Mouse (Mus musculus) midbrain, embryonic 12.5 days (tissue): Measurements from ENCODE around the gene Hps1. TPM values are rescaled to one million over a fixed set of nuclear protein-coding genes. Genes with fewer than 3 reads are reported as not detected.

Source experiments
- ATAC-seq: fragments of 200-750 bp; cut with Nextera tagmentation; 2 replicates; pipeline ENCODE4 v1.8.0; 2017; ENCODE audit warnings: low read depth, moderate TSS enrichment, moderate library complexity; ENCODE audit not compliant: low FRiP score
- H3K27ac ChIP-seq: fragments of 300-500 bp; sonication (generic); replicated peaks from 2 replicates; pipeline ENCODE4 v1.5.1; 2016; ENCODE audit warnings: mild to moderate bottlenecking
- H3K27me3 ChIP-seq: fragments of 300-500 bp; sonication (generic); 2 replicates; pipeline ENCODE4 v1.6.1; 2016; ENCODE audit warnings: mild to moderate bottlenecking
- H3K36me3 ChIP-seq: fragments of 300-500 bp; sonication (generic); 2 replicates; pipeline ENCODE4 v1.6.1; 2016
- H3K4me1 ChIP-seq: fragments of 300-500 bp; sonication (generic); 2 replicates; pipeline ENCODE4 v1.6.1; 2016
- H3K4me2 ChIP-seq: fragments of 300-500 bp; sonication (generic); replicated peaks from 2 replicates; pipeline ENCODE4 v1.6.1; 2016; ENCODE audit warnings: mild to moderate bottlenecking, moderate library complexity
- H3K4me3 ChIP-seq: fragments of 300-500 bp; sonication (generic); 2 replicates; pipeline ENCODE4 v1.5.1; 2016; ENCODE audit warnings: mild to moderate bottlenecking
- H3K9ac ChIP-seq: fragments of 300-500 bp; sonication (generic); replicated peaks from 2 replicates; pipeline ENCODE4 v1.6.1; 2016; ENCODE audit warnings: mild to moderate bottlenecking, moderate library complexity
- H3K9me3 ChIP-seq: fragments of 300-500 bp; sonication (generic); 2 replicates; pipeline ENCODE4 v1.6.1; 2016; ENCODE audit warnings: mild to moderate bottlenecking
- WGBS: fragments of 180-500 bp; shearing (Covaris S2); methylation state at CpG from one replicate; pipeline ENCODE4 v1.1.7; 2016; 5-methylcytosine and 5-hydroxymethylcytosine counted together
- polyA plus RNA-seq: library from polyadenylated mRNA; unstranded; fragments of >200 nt; fragmentation: Nextera tagmentation; extraction: Ambion mirVana; gene quantifications from 2 replicates; pipeline ENCODE4 v1.2.1, GENCODE M21; 2016

Gene Hps1
- polyA plus RNA-seq, 1 experiment from 2014 or later: 17.2 TPM

- H3K4me1 ChIP-seq: peaks cover 2% of the 10 kb centered on the region; the same call in 1 of the 2 replicates
- no peaks in the 10 kb centered on the region for H3K36me3 ChIP-seq
- 62% methylated on average over 9 of the region's 9 CpGs for WGBS
- H3K4me3 ChIP-seq: no peak overlapping the region
- no peak for ATAC-seq
- no peak overlapping the region for H3K4me2 ChIP-seq
- H3K27me3 ChIP-seq: peaks cover 19% of the 10 kb centered on the region
- H3K27ac ChIP-seq: no peak overlapping the region
- no peaks in the 10 kb centered on the region for H3K9me3 ChIP-seq
- H3K9ac ChIP-seq: no peak overlapping the region
Observed at GRCm38 (mm10) chr19:42737753-42738152, 42.0 kb downstream of the Hps1 start.

GRCm38 (mm10) chr19:42734982-42735381 is 44.8 kb downstream of the Hps1 start:
- H3K27ac ChIP-seq: no peak overlapping the region
- H3K9ac ChIP-seq: no peak overlapping the region
- H3K27me3 ChIP-seq: peaks cover 8% of the 10 kb centered on the region; the same call in 1 of the 2 replicates
- WGBS: 88% methylated on average over 5 of the region's 5 CpGs
- no peak overlapping the region for H3K4me2 ChIP-seq
- peaks cover 2% of the 10 kb centered on the region; the same call in 1 of the 2 replicates for H3K4me1 ChIP-seq
- no peak for ATAC-seq
- H3K36me3 ChIP-seq: no peaks in the 10 kb centered on the region
- H3K9me3 ChIP-seq: no peaks in the 10 kb centered on the region
- no peak overlapping the region for H3K4me3 ChIP-seq

GRCm38 (mm10) chr19:42727424-42727823 is 52.4 kb downstream of the Hps1 start:
- Histone ChIP-seq H3K4me1 (no peaks in the 10 kb centered on the region), H3K27me3 (no peaks in the 10 kb centered on the region), H3K4me3 (no peak overlapping the region), H3K9ac (no peak overlapping the region), H3K36me3 (no peaks in the 10 kb centered on the region), H3K4me2 (no peak overlapping the region), H3K27ac (no peak overlapping the region), H3K9me3 (no peaks in the 10 kb centered on the region)
- WGBS: 92% methylated on average over 4 of the region's 4 CpGs
- no peak for ATAC-seq

- H3K4me1 ChIP-seq: no peaks in the 10 kb centered on the region
- ATAC-seq: no peak
- no peaks in the 10 kb centered on the region for H3K27me3 ChIP-seq
- H3K4me2 ChIP-seq: no peak overlapping the region
- no peak overlapping the region for H3K27ac ChIP-seq
- no peak overlapping the region for H3K4me3 ChIP-seq
- no peaks in the 10 kb centered on the region for H3K36me3 ChIP-seq
- WGBS: 91% methylated on average over 10 of the region's 10 CpGs
- H3K9ac ChIP-seq: no peak overlapping the region
- no peaks in the 10 kb centered on the region for H3K9me3 ChIP-seq
Observed at GRCm38 (mm10) chr19:42726766-42727165, 53.0 kb downstream of the Hps1 start.

GRCm38 (mm10) chr19:42725973-42726350 is 53.8 kb downstream of the Hps1 start:
- Histone ChIP-seq H3K9ac (no peak overlapping the region), H3K9me3 (no peaks in the 10 kb centered on the region)

GRCm38 (mm10) chr19:42725056-42725972 is 54.5 kb downstream of the Hps1 start:
- no peaks in the 10 kb centered on the region for H3K9me3 ChIP-seq
- no peak overlapping the region for H3K4me2 ChIP-seq
- H3K4me3 ChIP-seq: no peak overlapping the region
- no peaks in the 10 kb centered on the region for H3K4me1 ChIP-seq
- H3K27me3 ChIP-seq: no peaks in the 10 kb centered on the region
- no peak overlapping the region for H3K9ac ChIP-seq
- H3K27ac ChIP-seq: no peak overlapping the region
- no peak for ATAC-seq
- 80% methylated on average over 16 of the region's 16 CpGs for WGBS
- H3K36me3 ChIP-seq: no peaks in the 10 kb centered on the region

More at GRCm38 (mm10) chr19:42725973-42726350, 53.8 kb downstream of the Hps1 start:
- 95% methylated on average over 3 of the region's 3 CpGs for WGBS
- no peak overlapping the region for H3K27ac ChIP-seq
- no peaks in the 10 kb centered on the region for H3K27me3 ChIP-seq
- no peak overlapping the region for H3K4me2 ChIP-seq
- no peaks in the 10 kb centered on the region for H3K36me3 ChIP-seq
- no peaks in the 10 kb centered on the region for H3K4me1 ChIP-seq
- ATAC-seq: no peak
- no peak overlapping the region for H3K4me3 ChIP-seq

GRCm38 (mm10) chr19:42723302-42723701 is 56.5 kb downstream of the Hps1 start:
- WGBS: 83% methylated on average over 6 of the region's 6 CpGs
- Histone ChIP-seq H3K27ac (no peak overlapping the region), H3K4me2 (no peak overlapping the region)

GRCm38 (mm10) chr19:42722500-42722899 is 57.3 kb downstream of the Hps1 start:
- Histone ChIP-seq H3K4me3 (no peak overlapping the region), H3K27me3 (no peaks in the 10 kb centered on the region), H3K27ac (no peak overlapping the region), H3K4me1 (no peaks in the 10 kb centered on the region), H3K9ac (no peak overlapping the region), H3K36me3 (no peaks in the 10 kb centered on the region), H3K9me3 (no peaks in the 10 kb centered on the region), H3K4me2 (no peak overlapping the region)
- WGBS: 67% methylated on average over 2 of the region's 2 CpGs
- no peak for ATAC-seq

More at GRCm38 (mm10) chr19:42723302-42723701, 56.5 kb downstream of the Hps1 start:
- Histone ChIP-seq H3K27me3 (no peaks in the 10 kb centered on the region), H3K36me3 (no peaks in the 10 kb centered on the region), H3K9ac (no peak overlapping the region), H3K9me3 (no peaks in the 10 kb centered on the region), H3K4me1 (no peaks in the 10 kb centered on the region), H3K4me3 (no peak overlapping the region)
- ATAC-seq: no peak

- Histone ChIP-seq H3K36me3 (no peaks in the 10 kb centered on the region), H3K9ac (no peak overlapping the region), H3K4me3 (no peak overlapping the region), H3K4me1 (no peaks in the 10 kb centered on the region), H3K9me3 (no peaks in the 10 kb centered on the region), H3K27me3 (no peaks in the 10 kb centered on the region), H3K4me2 (no peak overlapping the region), H3K27ac (no peak overlapping the region)
- 82% methylated on average over 3 of the region's 3 CpGs for WGBS
- ATAC-seq: no peak
Observed at GRCm38 (mm10) chr19:42718101-42718500, 61.7 kb downstream of the Hps1 start.

GRCm38 (mm10) chr19:42717668-42718067 is 62.1 kb downstream of the Hps1 start:
- no peak overlapping the region for H3K27ac ChIP-seq

GRCm38 (mm10) chr19:42716507-42716906 is 63.3 kb downstream of the Hps1 start:
- H3K9me3 ChIP-seq: no peaks in the 10 kb centered on the region
- no peak overlapping the region for H3K27ac ChIP-seq
- no peak overlapping the region for H3K4me3 ChIP-seq
- WGBS: 70% methylated on average over 7 of the region's 7 CpGs
- H3K27me3 ChIP-seq: no peaks in the 10 kb centered on the region
- no peak for ATAC-seq
- no peaks in the 10 kb centered on the region for H3K36me3 ChIP-seq
- no peak overlapping the region for H3K4me2 ChIP-seq
- H3K4me1 ChIP-seq: no peaks in the 10 kb centered on the region
- no peak overlapping the region for H3K9ac ChIP-seq

More at GRCm38 (mm10) chr19:42717668-42718067, 62.1 kb downstream of the Hps1 start:
- H3K4me3 ChIP-seq: no peak overlapping the region
- no peak overlapping the region for H3K4me2 ChIP-seq
- no peak for ATAC-seq
- no peaks in the 10 kb centered on the region for H3K27me3 ChIP-seq
- H3K36me3 ChIP-seq: no peaks in the 10 kb centered on the region
- no peaks in the 10 kb centered on the region for H3K9me3 ChIP-seq
- H3K4me1 ChIP-seq: no peaks in the 10 kb centered on the region
- H3K9ac ChIP-seq: no peak overlapping the region
- WGBS: 83% methylated on average over 5 of the region's 5 CpGs

- Histone ChIP-seq H3K4me1 (no peaks in the 10 kb centered on the region), H3K27ac (no peak overlapping the region), H3K27me3 (no peaks in the 10 kb centered on the region), H3K4me2 (no peak overlapping the region), H3K36me3 (no peaks in the 10 kb centered on the region), H3K4me3 (no peak overlapping the region), H3K9me3 (no peaks in the 10 kb centered on the region), H3K9ac (no peak overlapping the region)
- WGBS: 87% methylated on average over 9 of the region's 9 CpGs
- no peak for ATAC-seq
Observed at GRCm38 (mm10) chr19:42713770-42714169, 66.0 kb downstream of the Hps1 start.
